Mouse (Mus musculus): ENCODE measurements around the gene Olfr31. TPM values are rescaled to one million over a fixed set of nuclear protein-coding genes. Genes with fewer than 3 reads are reported as not detected.

The Olfr31 gene
- polyA plus RNA-seq, 1 experiment from 2014 or later, result not detected

Other genes with a start within 250 kb of the Olfr31 start
- gene Psmd6, start 201.8 kb upstream of the Olfr31 start, polyA plus RNA-seq (2016; fragmentation: Nextera tagmentation; extraction: Ambion mirVana), result 284 and 289 TPM in 2 replicates
- not detected in 2 replicates for gene Olfr720, start 136.0 kb upstream of the Olfr31 start, polyA plus RNA-seq (2016; fragmentation: Nextera tagmentation; extraction: Ambion mirVana)
- gene Il3ra, start 23.4 kb downstream of the Olfr31 start, polyA plus RNA-seq (2016; fragmentation: Nextera tagmentation; extraction: Ambion mirVana), result 2.8 and 3.7 TPM in 2 replicates
- gene Olfr721-ps1, start 78.5 kb downstream of the Olfr31 start, polyA plus RNA-seq (2016; fragmentation: Nextera tagmentation; extraction: Ambion mirVana), result not detected in 2 replicates

All from hindbrain, embryonic 12.5 days (tissue).